Mouse (Mus musculus): Measurements from ENCODE around the gene Tmem98.

The Tmem98 gene

DNA sequence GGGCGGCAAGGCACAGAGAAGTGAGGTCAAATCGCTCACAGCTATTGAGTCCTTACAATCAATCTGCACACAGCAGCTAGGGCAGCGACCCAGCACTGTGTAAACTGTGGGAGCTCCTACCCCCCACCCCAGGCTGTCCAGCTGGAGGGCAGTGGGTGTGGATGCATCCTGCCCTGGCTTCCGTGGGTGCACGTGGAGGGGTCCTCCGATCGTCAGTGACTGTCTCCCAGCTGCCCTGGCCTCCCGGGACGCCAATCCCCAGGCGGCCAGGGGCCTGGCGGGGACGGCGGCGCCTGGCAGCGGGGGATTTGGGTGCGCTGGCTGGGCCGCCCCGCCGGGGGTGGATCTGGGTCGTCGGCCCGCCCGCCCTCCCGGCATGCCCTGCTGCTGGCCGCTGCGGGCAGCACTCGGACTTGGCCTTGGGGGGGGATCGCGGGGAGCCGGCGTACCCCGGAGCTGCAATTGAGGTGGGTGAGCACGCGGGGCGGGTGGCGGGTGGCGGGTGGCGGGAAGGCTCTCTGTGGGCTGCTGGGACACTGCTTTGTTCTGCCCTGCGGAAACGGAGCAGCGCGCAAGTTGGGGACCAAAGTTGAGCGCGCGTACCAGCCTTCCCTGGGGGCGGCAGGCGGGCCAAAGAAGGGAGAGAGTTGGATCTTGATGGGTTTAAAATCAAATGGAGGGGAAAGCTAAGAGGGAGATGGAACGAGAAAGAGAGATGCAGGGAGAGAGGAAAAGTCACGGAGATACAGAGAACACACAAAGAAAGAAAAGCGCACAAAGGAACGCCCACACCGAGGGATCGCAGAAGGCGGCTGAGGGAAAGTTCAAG is at the start of gene Tmem98:
Gene Tmem98, plus strand, starts transcription at position 183 of the 829 bp plus-strand sequence.
- peak; percentile 51 for DNase-seq (ENCODE audit: low spot score)

DNA sequence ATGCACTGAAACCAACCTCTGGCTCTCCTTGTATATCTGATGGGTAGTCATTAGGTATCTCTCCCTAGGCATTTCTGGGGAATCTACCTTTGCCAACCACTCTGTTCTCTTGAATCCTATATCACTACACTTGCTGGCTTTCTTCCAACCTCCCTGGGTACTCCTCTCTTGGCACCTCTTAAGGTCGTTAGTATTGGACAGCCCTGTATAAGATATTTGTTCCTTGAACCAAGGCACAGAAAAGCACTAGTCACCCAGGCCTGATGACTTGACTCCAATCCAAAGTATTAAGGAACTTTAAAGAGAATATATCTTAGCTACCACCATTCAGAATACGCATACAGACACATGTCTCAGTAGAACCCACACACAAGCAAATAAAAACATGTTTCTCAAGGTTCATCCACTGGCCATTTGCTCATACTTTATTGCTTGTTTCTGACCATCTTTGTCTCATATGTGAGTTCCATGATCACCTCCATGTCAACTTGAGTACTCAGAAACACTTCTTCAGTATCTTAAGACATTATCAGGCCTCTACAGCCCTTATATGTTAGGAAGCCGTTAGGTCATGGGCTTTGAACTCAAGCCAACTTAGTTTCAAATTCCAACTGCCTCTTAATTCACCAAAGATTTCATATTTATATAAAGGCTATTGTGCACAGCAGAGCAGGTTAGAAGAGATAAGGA is 48.5 kb upstream of the Tmem98 start:
- no peak for DNase-seq (ENCODE audit: low spot score)

DNA sequence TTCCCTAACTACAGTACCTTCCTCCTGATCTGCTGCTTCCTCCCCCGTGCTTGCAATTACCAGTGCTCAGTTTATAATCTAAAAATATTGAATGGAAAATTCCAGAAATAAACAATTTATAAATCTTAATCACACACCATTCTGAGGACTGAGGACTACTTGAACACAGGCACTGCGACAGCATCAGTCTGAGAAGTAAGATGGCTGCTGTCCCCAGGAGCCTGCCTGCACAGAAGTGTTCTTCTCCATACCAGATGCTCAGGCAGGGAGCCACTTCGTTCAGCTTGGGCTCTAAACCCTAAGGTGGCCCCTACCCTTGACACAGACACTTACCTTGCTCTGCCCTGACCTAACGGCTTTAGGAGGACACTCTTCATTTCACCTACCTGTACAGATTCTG is 47.9 kb upstream of the Tmem98 start:
- no peak for DNase-seq (ENCODE audit: low spot score)

DNA sequence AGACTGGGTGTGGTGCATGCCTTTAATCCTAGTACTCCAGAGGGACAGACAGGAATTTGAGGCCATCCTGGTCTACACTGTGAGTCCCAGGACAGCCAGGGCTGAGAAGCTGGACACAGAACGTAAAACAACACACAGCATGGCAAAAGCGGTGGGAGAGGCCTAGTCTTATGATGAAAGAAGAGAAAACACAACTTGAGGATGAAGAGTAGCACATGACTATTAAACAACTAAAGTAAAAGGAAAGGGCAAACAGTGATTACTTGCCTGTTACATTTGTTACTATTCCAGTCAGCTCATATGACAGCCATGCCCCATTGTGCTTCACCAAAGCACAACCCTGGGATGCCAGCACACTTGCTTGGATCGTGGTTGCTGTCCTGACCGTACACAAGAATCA is 43.9 kb upstream of the Tmem98 start:
- DNase-seq (ENCODE audit: low spot score): no peak

DNA sequence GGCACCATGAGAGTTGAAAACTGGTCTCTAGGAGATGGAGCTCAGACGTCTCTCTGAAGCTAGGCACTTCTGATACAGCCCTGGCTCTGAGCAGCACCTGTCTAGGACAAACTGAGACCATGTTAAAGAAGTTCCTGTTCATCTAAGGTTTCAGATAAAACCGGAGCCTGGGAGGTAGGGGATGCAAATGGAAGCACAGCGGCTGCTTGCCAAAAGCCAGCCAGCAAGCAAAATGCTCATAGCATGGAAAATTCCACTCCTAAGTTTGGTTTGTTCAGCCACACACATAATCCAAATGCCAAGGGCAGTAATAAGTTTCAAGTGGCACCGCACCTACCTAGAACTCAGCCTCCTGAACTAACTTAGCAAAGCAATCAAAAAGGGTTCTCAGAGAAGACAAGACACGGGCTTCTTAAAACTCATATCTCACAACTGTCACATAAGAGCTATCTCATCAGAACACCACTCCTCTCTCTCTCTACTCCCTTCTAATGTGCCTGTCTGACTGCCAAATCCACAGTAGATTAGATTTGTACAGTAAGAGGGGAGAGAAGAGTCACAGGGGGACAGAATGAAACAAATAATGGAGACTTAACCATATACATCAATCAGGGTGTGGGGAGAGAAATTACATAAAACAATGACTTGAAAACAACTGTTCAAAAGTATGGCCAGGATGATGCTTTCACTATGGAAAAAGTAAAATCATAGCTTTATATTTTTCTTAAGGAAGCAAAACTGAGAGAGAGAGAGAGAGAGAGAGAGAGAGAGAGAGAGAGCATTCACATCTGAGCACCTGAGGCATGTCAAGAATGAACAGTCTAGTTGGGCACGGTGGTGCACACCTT is 43.3 kb upstream of the Tmem98 start:
- DNase-seq (ENCODE audit: low spot score): no peak

DNA sequence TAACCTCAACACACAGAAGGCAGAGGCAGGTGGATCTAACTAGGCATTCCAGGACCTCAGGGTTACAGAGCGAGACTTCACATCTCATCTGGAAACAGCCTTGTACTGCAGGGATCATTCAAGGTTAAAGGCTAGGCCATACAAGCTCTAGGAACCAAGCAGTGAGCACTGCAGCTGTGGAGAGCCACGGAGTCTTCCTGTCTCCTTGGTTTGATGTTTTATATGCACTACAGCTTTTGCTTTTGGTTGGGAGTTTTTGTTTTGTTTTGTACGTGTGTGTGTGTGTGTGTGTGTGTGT is 42.7 kb upstream of the Tmem98 start:
- DNase-seq (ENCODE audit: low spot score): no peak

DNA sequence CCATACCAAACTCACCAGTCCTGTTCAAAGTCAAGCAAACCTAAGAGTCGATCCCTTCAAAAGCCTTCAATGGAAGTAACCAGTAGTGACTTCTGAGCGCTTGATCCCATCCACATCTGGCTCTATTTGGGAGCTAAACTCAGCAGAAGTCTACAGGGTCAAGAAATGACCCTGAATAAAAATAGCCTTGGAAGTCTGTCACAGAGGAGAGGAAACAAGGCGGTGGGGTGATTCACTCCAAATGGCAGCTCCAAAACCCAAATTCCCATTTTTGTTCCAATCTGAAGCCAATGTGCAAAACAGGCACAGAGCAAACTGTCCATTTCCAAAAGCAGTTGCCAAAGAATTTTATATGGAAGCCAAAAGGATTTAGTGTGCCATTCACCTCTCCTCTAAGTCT is 38.8 kb upstream of the Tmem98 start:
- DNase-seq (ENCODE audit: low spot score): no peak

DNA sequence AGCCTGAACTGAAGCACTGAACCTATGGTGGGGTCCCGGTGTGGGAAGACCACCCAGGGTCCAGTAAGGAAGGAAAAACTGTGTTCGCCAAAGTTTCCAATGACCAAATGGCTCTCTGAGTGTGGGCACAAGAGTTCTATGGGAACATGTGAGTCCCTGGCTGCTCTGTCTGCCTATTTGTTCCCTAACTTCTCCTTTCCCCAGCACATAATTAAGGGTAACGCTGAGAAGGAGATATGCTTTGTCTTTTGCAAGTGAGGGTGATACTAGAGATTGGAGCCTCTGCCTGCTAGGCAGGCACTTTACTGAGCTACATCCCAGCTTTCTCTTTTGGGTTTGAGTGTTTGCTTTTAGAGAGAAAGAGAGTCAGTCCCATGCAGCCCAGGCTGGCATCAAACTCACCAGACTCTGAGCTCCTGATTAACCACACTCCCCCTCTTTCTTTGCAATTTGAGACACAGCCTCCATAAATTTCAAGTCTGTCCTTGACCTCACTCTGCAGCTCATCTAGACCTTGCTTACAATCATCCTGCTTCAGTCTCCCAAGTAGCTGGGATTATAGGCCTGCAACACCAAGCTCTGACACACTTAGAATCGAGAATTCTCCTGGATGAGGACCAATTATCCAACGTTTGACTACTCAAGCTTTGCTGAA is 38.3 kb upstream of the Tmem98 start:
- no peak for DNase-seq (ENCODE audit: low spot score)

DNA sequence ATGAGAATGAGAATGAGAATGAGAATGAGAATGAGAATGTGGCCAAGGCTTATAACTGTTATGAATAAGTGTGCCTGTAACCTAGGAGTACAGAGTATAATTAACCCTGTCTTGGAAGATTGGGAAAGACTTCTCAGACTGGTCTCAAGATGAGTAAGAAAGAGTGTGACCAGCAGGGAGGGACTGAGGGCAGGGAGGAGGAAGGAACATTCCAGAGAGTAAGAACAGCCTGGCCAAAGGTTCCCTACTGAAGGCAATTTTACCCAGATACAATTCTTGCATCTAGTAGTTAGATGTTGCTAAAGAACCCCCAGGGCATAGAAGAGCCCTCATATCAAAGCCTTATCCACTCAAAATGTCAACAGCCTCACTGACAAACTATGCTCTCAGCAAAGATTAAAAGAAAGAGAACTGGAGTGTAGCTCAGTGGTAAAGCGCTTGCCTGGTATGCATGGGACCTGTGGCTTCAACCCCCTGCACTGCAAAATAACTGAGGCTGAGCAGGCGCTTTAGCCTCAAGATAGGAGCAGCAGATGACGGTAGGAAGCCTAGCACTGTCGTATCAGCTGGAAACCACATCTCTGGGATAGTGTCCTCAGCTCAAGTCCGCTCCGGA is 37.3 kb upstream of the Tmem98 start:
- no peak for DNase-seq (ENCODE audit: low spot score)

DNA sequence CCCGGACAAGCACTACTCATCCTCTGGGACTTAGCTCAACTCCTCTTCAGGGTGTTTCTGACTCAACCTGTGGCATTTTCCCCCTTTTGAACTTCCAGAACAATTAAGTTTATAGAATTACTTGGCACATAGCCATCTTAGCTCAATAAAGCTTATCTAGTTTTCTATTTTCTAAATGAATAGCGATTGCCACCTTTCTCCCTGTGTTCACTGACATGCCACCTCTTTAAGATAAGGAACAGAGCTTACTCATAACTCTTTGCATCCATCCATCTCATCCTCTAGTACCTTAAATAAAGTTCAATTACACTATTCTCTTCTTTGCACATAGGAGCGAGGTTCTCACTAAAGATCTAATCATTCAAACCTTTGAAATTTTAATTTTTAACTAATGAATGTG is 34.4 kb upstream of the Tmem98 start:
- DNase-seq (ENCODE audit: low spot score): no peak

DNA sequence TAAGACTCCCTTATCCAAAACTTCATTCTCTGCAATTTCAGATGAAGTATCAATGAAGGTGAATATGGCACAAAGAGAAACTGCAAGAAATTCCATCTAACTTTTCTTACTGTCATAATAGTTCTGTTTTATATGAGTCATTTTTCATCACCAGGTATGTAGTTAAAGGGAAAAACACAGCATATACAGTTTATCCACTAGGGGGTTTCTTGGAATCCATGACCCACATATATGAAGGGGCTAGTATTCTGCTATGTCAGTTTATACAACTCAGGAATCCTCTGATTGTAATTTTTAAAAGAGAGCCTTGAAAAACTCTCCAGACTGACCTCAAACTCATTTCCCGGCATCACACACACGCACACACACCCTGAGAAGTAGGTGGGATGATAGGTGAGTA is 32.3 kb upstream of the Tmem98 start:
- DNase-seq (ENCODE audit: low spot score): no peak

DNA sequence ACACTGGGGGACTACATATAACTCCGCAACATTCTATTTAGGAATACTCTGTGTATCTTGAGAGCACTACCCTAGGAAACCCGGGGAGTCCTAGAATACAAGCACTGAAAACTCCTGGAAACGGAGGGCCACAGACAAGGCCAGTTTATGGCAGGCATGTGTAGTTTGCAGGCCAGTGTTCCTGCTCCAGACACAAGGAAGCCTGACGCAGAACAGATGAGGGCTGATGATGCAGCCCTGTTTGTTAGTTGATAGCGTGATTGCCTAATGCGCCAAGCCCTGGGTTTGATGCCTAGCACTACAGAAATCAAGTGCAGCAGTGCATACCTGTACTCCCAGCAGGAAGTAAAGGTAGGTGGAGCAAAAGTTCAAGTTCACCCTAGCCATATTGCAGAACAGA is 31.8 kb upstream of the Tmem98 start:
- no peak for DNase-seq (ENCODE audit: low spot score)

DNA sequence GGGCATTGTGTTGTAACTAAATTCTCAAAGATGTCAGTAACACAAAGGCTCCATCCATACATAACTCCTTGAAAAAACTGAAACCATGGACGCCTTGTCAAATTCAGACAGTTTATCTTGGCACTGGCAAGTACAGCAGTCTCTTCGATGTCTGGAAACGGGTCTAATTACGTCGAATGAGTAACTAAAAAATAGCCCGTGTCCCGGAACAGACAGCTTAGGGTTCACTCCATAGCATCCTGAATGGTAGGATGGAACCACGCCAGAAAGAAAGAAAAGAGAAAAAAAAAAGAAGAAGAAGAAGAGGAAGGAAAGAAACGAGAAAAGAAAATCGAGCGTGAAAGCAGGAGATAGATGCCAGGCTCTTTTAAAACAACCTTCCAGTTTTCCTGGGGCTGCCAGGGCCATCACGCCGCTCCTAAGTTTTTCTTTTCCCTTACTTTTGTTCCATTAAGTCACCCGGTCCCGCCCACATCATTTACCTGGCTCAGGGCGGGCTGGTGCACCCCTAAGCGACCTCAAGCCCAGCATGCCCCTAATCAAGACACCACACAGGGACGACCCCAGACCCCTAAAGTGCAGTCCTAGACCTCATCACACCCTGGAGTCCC is 31.0 kb upstream of the Tmem98 start:
- no peak for DNase-seq (ENCODE audit: low spot score)

DNA sequence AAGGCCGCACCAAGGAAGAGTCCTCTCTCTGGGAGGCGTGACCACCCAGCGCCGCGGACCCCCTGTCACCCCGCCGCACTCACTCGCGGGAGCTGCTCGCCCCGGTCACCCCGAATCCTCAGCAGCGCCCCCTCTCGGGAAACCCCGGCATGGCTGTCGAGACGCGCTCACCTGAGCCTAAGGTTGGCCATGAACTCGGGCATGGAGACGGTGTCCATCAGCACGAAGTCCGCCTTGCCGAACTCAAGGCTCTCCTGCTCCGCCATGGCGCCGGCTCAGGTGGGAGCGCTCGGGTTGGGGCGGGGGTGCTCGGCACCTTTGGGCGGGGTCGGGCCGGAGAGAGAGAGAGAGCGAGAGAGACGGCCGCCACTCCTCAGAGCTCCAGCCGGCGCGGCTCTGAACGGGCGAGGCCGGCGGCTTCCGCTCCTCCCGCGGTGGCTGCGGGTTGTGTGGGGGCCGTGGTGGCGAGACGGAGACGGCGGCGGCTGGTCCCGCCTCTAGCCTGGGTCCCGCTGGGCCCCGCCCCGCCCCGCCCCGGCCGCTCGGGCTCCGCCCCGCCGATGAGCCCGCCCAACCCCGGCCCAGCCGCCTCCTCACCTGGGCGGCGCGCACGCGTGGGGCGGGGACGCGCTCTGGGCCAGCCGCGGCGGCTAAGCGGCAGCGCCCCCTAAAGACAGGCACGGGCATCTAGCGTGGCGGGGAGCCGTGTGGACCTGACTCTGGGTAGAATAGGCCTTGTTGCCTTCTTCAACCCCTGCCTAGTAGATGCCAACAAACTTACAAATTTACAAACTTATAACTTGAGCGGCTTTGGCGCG is 30.2 kb upstream of the Tmem98 start, which contains the start of gene Myo1d:
Gene Myo1d, minus strand, starts transcription at position 499 of the 818 bp plus-strand sequence.
- DNase-seq (ENCODE audit: low spot score): peak; percentile 90

DNA sequence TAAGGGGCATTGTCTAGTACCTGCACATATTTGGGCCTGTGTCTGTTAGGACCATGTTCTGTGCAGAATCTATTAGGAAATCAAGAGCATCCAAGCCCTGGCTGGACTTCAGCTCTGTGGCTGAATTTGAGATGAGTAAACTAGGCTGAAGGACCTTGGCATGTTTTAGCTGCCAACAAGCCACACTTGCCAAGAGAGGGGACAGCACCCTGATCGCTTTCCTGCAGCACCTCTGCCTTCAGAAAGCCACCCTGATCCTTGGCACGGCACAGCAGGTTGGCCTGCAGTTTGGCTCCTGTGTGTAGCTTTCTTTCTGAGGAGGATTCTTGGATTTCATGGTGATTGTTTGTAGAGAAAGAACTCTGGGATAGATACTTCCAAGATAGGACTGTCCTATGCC is 28.4 kb upstream of the Tmem98 start:
- no peak for DNase-seq (ENCODE audit: low spot score)

DNA sequence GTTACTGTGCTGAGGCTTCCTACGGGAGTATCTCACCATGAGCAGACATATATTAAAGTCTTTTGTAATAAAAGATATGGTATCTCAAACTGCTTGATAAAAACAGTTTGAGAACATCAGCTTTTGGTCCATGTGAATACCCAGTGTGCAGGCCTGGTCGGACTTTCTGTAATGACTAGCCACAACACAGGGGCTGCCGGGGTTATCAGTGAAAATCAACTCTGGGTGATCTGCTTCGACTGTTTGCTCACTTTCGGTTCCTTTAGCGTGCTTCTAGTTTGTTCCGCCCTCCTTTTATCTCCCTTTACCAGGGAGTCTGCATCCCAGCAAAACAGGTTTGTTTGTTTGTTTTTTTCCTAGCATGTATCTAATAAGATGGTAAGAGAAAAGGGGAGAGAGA is 26.5 kb upstream of the Tmem98 start:
- no peak for DNase-seq (ENCODE audit: low spot score)

DNA sequence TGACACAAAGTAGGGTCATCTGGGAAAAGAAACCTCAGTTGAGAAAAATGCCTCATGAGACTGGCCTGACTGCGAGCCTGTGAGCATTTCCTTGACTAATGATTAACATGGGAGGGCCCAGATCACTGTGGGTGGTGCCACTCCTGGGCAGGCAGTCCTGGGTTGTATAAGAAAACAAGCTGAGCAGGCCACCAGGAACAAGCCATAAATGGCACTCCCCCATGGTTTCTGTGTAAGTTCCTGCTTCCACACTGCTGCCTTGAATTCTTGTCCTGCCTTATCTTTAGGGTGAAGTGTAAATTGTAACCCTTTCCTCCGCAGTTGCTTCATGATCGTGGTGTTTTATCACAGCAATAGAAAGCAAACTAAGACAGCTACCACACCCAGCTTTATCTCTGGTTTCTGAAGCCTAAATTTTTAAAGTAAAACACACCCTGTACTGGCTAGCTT is 25.7 kb upstream of the Tmem98 start:
- DNase-seq (ENCODE audit: low spot score): no peak

DNA sequence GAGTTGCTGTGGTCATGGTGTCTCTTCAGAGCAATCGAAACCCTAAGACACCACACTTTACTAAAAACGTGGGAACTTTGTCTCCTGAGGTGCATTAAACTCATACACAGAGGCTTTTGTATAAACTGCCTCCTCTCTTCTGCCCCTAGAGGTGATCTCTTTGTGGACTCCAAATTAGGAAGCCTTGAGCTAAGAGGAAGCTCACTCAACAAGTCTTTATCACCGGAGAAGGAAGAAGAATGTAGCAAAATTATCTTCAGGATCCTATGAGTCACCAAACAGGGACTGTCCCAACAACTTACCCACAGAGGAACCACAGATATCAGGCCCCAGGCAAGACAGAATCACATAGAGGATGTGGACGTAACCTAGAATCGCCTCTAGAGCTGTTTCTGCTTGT is 24.3 kb upstream of the Tmem98 start:
- no peak for DNase-seq (ENCODE audit: low spot score)

DNA sequence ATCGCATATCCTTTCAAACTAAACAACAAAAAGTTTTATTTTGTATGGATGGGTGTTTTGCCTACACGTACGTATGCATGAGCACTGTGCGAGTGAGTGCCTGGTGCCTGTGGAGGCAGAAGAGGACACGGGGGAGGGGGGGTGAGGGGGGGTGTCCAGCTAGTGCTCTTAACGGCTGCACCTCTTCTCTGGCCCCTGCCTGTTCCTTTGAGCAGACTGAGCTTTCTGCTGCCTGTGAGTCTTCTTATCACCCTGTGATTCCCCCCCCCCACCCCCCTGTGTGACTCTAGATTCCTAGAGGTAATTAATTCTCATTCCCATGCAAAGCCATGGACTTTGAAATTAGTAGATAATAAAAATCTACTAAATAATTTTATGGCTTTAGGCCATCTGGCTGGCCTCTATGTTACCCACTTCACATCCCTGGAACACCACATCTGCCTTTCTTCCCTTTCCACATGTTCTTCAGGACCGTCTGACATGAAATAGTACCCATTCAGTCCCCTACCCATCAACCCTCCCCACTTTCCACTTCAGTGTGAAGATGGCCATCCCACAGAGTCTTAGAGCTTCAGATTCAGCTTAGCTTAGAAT is 20.2 kb upstream of the Tmem98 start:
- DNase-seq (ENCODE audit: low spot score): no peak

DNA sequence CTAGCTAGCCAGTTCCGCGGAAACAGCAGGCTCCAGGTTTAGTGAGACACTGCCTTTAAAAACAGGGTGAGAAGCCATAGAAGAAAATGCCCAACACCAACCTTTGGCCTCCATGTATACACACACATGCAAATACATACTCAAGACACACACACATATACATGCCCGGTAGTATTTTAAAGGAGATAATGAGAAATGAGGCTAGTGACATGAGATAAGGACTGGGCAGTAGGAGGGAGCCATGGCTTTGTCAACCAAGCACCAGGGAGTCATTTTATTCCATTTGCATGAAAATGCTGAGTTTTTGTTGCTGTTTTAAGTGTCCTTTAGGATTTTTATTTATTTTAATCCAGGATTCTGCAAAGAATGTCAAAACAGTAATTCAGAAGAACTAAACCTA is 19.6 kb upstream of the Tmem98 start:
- no peak for DNase-seq (ENCODE audit: low spot score)

Measured in embryo, embryonic 10 days (tissue).